Mouse (Mus musculus) lung, embryonic 16.5 days (tissue): ENCODE data around the gene Lcn5. TPM values are rescaled to one million over a fixed set of nuclear protein-coding genes. Genes with fewer than 3 reads are reported as not detected.

Source experiments
- ATAC-seq: fragments of 200-750 bp; cut with Nextera tagmentation; 2 replicates; pipeline ENCODE4 v1.8.0; 2017; ENCODE audit warnings: low read depth, mild to moderate bottlenecking, moderate library complexity
- H3K27ac ChIP-seq: fragments of 300-500 bp; sonication (generic); 2 replicates; pipeline ENCODE4 v1.5.1; 2014; ENCODE audit warnings: mild to moderate bottlenecking, control low read depth, low read length
- H3K27me3 ChIP-seq: fragments of 300-500 bp; sonication (generic); 2 replicates; pipeline ENCODE4 v1.6.1; 2014; ENCODE audit warnings: low read depth, low read length, mixed read lengths; ENCODE audit not compliant: control insufficient read depth, insufficient read depth
- H3K36me3 ChIP-seq: fragments of 300-500 bp; sonication (generic); 2 replicates; pipeline ENCODE4 v1.6.1; 2014; ENCODE audit warnings: low read length; ENCODE audit not compliant: control insufficient read depth, insufficient read depth
- H3K4me1 ChIP-seq: fragments of 300-500 bp; sonication (generic); replicated peaks from 2 replicates; pipeline ENCODE4 v1.6.1; 2014; ENCODE audit warnings: low read length, mixed read lengths; ENCODE audit not compliant: control insufficient read depth, insufficient read depth
- H3K4me2 ChIP-seq: fragments of 300-500 bp; sonication (generic); 2 replicates; pipeline ENCODE4 v1.6.1; 2014; ENCODE audit warnings: low read depth, low read length, control low read depth
- H3K4me3 ChIP-seq: fragments of 300-500 bp; sonication (generic); 2 replicates; pipeline ENCODE4 v1.5.1; 2014; ENCODE audit warnings: mild to moderate bottlenecking, low read length, control low read depth
- H3K9ac ChIP-seq: fragments of 300-500 bp; sonication (generic); 2 replicates; pipeline ENCODE4 v1.6.1; 2014; ENCODE audit warnings: low read length, control low read depth
- H3K9me3 ChIP-seq: fragments of 300-500 bp; sonication (generic); 2 replicates; pipeline ENCODE4 v1.6.1; 2016; ENCODE audit warnings: low read length; ENCODE audit not compliant: control insufficient read depth
- WGBS: fragments of 180-500 bp; shearing (Covaris S2); extraction: QIAGEN DNeasy Blood & Tissue Kit; methylation state at CpG from one replicate; pipeline ENCODE4 v1.1.7; 2014; 5-methylcytosine and 5-hydroxymethylcytosine counted together
- polyA plus RNA-seq: library from polyadenylated mRNA; unstranded; fragments of >200 nt; fragmentation: Nextera tagmentation; extraction: Ambion mirVana; gene quantifications from 2 replicates; pipeline ENCODE4 v1.2.1, GENCODE M21; 2015

Gene Lcn5
- polyA plus RNA-seq, 1 experiment from 2014 or later = not detected

GRCm38 (mm10) chr2:25661245-25661970, 3.7 kb downstream of the Lcn5 start:
- ATAC-seq = no peak

GRCm38 (mm10) chr2:25663511-25663910, 5.8 kb downstream of the Lcn5 start:
- no peaks in the 10 kb centered on the region for H3K9me3 ChIP-seq
- no peak overlapping the region for H3K9ac ChIP-seq
- no peaks in the 10 kb centered on the region for H3K27me3 ChIP-seq
- H3K4me1 ChIP-seq = no peaks in the 10 kb centered on the region
- 50% methylated on average over 1 of the region's 1 CpGs for WGBS
- no peak for ATAC-seq
- H3K36me3 ChIP-seq = no peaks in the 10 kb centered on the region
- no peak overlapping the region for H3K4me2 ChIP-seq
- H3K4me3 ChIP-seq = no peak overlapping the region
- no peak overlapping the region for H3K27ac ChIP-seq

More at GRCm38 (mm10) chr2:25661245-25661970, 3.7 kb downstream of the Lcn5 start:
- WGBS = 79% methylated on average over 6 of the region's 6 CpGs
- no peak overlapping the region for H3K4me2 ChIP-seq
- H3K9ac ChIP-seq = no peak overlapping the region
- no peaks in the 10 kb centered on the region for H3K27me3 ChIP-seq
- no peaks in the 10 kb centered on the region for H3K36me3 ChIP-seq
- no peaks in the 10 kb centered on the region for H3K4me1 ChIP-seq
- H3K4me3 ChIP-seq = no peak overlapping the region
- no peaks in the 10 kb centered on the region for H3K9me3 ChIP-seq
- H3K27ac ChIP-seq = no peak overlapping the region

- Histone ChIP-seq H3K4me3 (no peak overlapping the region), H3K36me3 (no peaks in the 10 kb centered on the region), H3K9me3 (no peaks in the 10 kb centered on the region), H3K4me2 (no peak overlapping the region), H3K9ac (no peak overlapping the region), H3K27me3 (no peaks in the 10 kb centered on the region), H3K4me1 (no peaks in the 10 kb centered on the region), H3K27ac (no peak overlapping the region)
- ATAC-seq = no peak
- WGBS = 80% methylated on average over 5 of the region's 5 CpGs
Measured at GRCm38 (mm10) chr2:25664125-25664524, 6.4 kb downstream of the Lcn5 start.

GRCm38 (mm10) chr2:25666516-25666915, 8.8 kb downstream of the Lcn5 start:
- WGBS = 52% methylated on average over 1 of the region's 1 CpGs
- no peak for ATAC-seq
- Histone ChIP-seq H3K4me3 (no peak overlapping the region), H3K4me1 (no peaks in the 10 kb centered on the region), H3K9me3 (no peaks in the 10 kb centered on the region), H3K9ac (no peak overlapping the region), H3K27me3 (no peaks in the 10 kb centered on the region), H3K36me3 (no peaks in the 10 kb centered on the region), H3K4me2 (no peak overlapping the region), H3K27ac (no peak overlapping the region)

- WGBS = 91% methylated on average over 3 of the region's 3 CpGs
- Histone ChIP-seq H3K4me2 (no peak within 1 kb of the TSS), H3K9ac (no peak within 1 kb of the TSS), H3K9me3 (no peaks in the 10 kb centered on the region), H3K27me3 (no peaks in the 10 kb centered on the region), H3K36me3 (no peaks in the 10 kb centered on the region), H3K27ac (no peak within 1 kb of the TSS), H3K4me1 (no peaks in the 10 kb centered on the region), H3K4me3 (no peak within 1 kb of the TSS)
- ATAC-seq = no peak
Measured at GRCm38 (mm10) chr2:25676486-25676885, 18.7 kb downstream of the Lcn5 start, which contains the start of gene Lcn6. TSS of gene Lcn6 (plus strand) at chr2:25676786.

- H3K4me2 ChIP-seq = no peak overlapping the region
- 75% methylated on average over 6 of the region's 6 CpGs for WGBS
- no peak for ATAC-seq
Measured at GRCm38 (mm10) chr2:25679559-25679958, 21.8 kb downstream of the Lcn5 start.

GRCm38 (mm10) chr2:25682426-25682825, 24.7 kb downstream of the Lcn5 start, which contains the start of gene Lcn10:
TSS of gene Lcn10 (plus strand) at chr2:25682726.
- Histone ChIP-seq H3K9ac (no peak within 1 kb of the TSS), H3K27me3 (no peaks in the 10 kb centered on the region), H3K9me3 (no peaks in the 10 kb centered on the region), H3K4me1 (no peaks in the 10 kb centered on the region), H3K36me3 (no peaks in the 10 kb centered on the region), H3K27ac (no peak within 1 kb of the TSS), H3K4me2 (no peak within 1 kb of the TSS), H3K4me3 (no peak within 1 kb of the TSS)
- 60% methylated on average over 2 of the region's 2 CpGs for WGBS
- no peak for ATAC-seq

More at GRCm38 (mm10) chr2:25679559-25679958, 21.8 kb downstream of the Lcn5 start:
- H3K4me3 ChIP-seq = no peak overlapping the region
- H3K27me3 ChIP-seq = no peaks in the 10 kb centered on the region
- H3K36me3 ChIP-seq = no peaks in the 10 kb centered on the region
- no peak overlapping the region for H3K9ac ChIP-seq
- H3K27ac ChIP-seq = no peak overlapping the region
- H3K4me1 ChIP-seq = no peaks in the 10 kb centered on the region
- H3K9me3 ChIP-seq = no peaks in the 10 kb centered on the region

GRCm38 (mm10) chr2:25686941-25687340, 29.2 kb downstream of the Lcn5 start:
- H3K27ac ChIP-seq = no peak overlapping the region
- 56% methylated on average over 4 of the region's 4 CpGs for WGBS

GRCm38 (mm10) chr2:25694605-25695004, 36.9 kb downstream of the Lcn5 start:
- Histone ChIP-seq H3K36me3 (no peaks in the 10 kb centered on the region), H3K4me1 (no peaks in the 10 kb centered on the region), H3K27me3 (no peaks in the 10 kb centered on the region), H3K4me3 (no peak overlapping the region), H3K27ac (no peak overlapping the region), H3K9ac (no peak overlapping the region), H3K9me3 (no peaks in the 10 kb centered on the region), H3K4me2 (no peak overlapping the region)
- ATAC-seq = no peak

More at GRCm38 (mm10) chr2:25686941-25687340, 29.2 kb downstream of the Lcn5 start:
- H3K4me3 ChIP-seq = no peak overlapping the region
- H3K27me3 ChIP-seq = no peaks in the 10 kb centered on the region
- ATAC-seq = no peak
- H3K9ac ChIP-seq = no peak overlapping the region
- no peak overlapping the region for H3K4me2 ChIP-seq
- no peaks in the 10 kb centered on the region for H3K4me1 ChIP-seq
- no peaks in the 10 kb centered on the region for H3K9me3 ChIP-seq
- H3K36me3 ChIP-seq = no peaks in the 10 kb centered on the region
